ENCODE assay signal across 9 mouse cellular contexts in genomic region chr8:87716726-87717248, GRCm38 (mm10).
DNase-seq lines count a peak whose midpoint lies in the region; ATAC-seq lines count a peak whose summit lies in the region.
"Had no signal": no experiment of that assay in that cellular context is flagged by ENCODE, and none has a peak within 500 bp of the region (broad histone marks: within the 10 kb centered on the region; RNA-seq: fewer than 3 reads in every experiment).

No protein-coding gene starts in this region.

- H3K9ac ChIP-seq in lung, embryonic 15.5 days: no peak overlapping the region
- peak overlapping the region; percentile 28; the same call in 1 of the 2 replicates for H3K9ac ChIP-seq in forebrain, embryonic 13.5 days
- no peak overlapping the region for H3K9ac ChIP-seq in stomach, embryonic 14.5 days (replicated peaks; ENCODE audit: low read depth, low read length)

- WGBS in lung, embryonic 15.5 days: 30% methylated on average over 9 of the region's 9 CpGs
- WGBS in forebrain, embryonic 13.5 days: 12% methylated on average over 9 of the region's 9 CpGs
- WGBS in limb, embryonic 10.5 days: 29% methylated on average over 9 of the region's 9 CpGs
- 32% methylated on average over 9 of the region's 9 CpGs for whole genome bisulfite sequencing in stomach, embryonic 14.5 days

- H3K9me3 ChIP-seq in lung, embryonic 15.5 days: no peaks in the 10 kb centered on the region
- H3K9me3 ChIP-seq in forebrain, embryonic 13.5 days (replicated peaks): no peaks in the 10 kb centered on the region
- H3K9me3 ChIP-seq in limb, embryonic 10.5 days (replicated peaks): no peaks in the 10 kb centered on the region
- no peaks in the 10 kb centered on the region for H3K9me3 ChIP-seq in stomach, embryonic 14.5 days (ENCODE audit: control insufficient read depth, low read depth, low read length)
- H3K9me3 ChIP-seq: megakaryocyte, embryonic 14.5 days had no signal

- no peak for DNase-seq in lung, adult 18-20 months
- no peak for DNase-seq in limb, embryonic 10.5 days (ENCODE audit: low spot score)
- no peak for DNase-seq in adrenal gland, postnatal 4 days (ENCODE audit: low spot score in 2 of 2)
- no peak for DNase-seq in left cerebral cortex, postnatal 14 days (ENCODE audit: low spot score in 2 of 2)
- no peak for DNase-seq in adipocyte (ENCODE audit: low spot score)

- 0 out of 2 replicates have a peak, but pooled peaks have one; percentile 9 for ATAC-seq in lung, embryonic 15.5 days (ENCODE audit: borderline replicate concordance, extremely low read depth, low FRiP score, low TSS enrichment)
- peak; percentile 7 for ATAC-seq in forebrain, embryonic 13.5 days
- ATAC-seq in stomach, embryonic 14.5 days (ENCODE audit: insufficient number of reproducible peaks, insufficient read depth, low FRiP score, low read depth): peak; percentile 12; the same call in 1 of the 2 replicates

- H3K4me3 ChIP-seq in lung, embryonic 15.5 days: no peak overlapping the region
- H3K4me3 ChIP-seq in forebrain, embryonic 13.5 days: no peak overlapping the region
- peak overlapping the region; percentile 22 for H3K4me3 ChIP-seq in limb, embryonic 10.5 days
- H3K4me3 ChIP-seq in stomach, embryonic 14.5 days (ENCODE audit: low read depth, low read length): no peak overlapping the region
- H3K4me3 ChIP-seq: megakaryocyte, embryonic 14.5 days had no signal

- H3K27me3 ChIP-seq in lung, embryonic 15.5 days: no peaks in the 10 kb centered on the region
- H3K27me3 ChIP-seq in forebrain, embryonic 13.5 days: no peaks in the 10 kb centered on the region
- no peaks in the 10 kb centered on the region for H3K27me3 ChIP-seq in limb, embryonic 10.5 days (ENCODE audit: low read depth, poor library complexity, severe bottlenecking)
- H3K27me3 ChIP-seq in stomach, embryonic 14.5 days (ENCODE audit: control insufficient read depth, insufficient read depth, low read length): no peaks in the 10 kb centered on the region

- peak overlapping the region; percentile 46 for H3K4me2 ChIP-seq in lung, embryonic 15.5 days
- peak overlapping the region; percentile 53 for H3K4me2 ChIP-seq in forebrain, embryonic 13.5 days
- peak overlapping the region; percentile 28 for H3K4me2 ChIP-seq in stomach, embryonic 14.5 days (replicated peaks; ENCODE audit: low read depth, low read length)

- no peak overlapping the region for H3K27ac ChIP-seq in lung, embryonic 15.5 days
- peak overlapping the region; percentile 83 for H3K27ac ChIP-seq in forebrain, embryonic 13.5 days
- H3K27ac ChIP-seq in limb, embryonic 10.5 days: peak overlapping the region; percentile 72
- H3K27ac ChIP-seq in stomach, embryonic 14.5 days (ENCODE audit: low read length): peak overlapping the region; percentile 62

- intact Hi-C loops in left cerebral cortex, postnatal 14 days (cut with DNase I): loop anchor here (5.0 kb wide), 2 partner anchors 246 to 306 kb away; no protein-coding TSS in a partner anchor

- H3K4me1 ChIP-seq in lung, embryonic 15.5 days: peaks cover 23% of the 10 kb centered on the region
- peaks cover 86% of the 10 kb centered on the region for H3K4me1 ChIP-seq in forebrain, embryonic 13.5 days
- peaks cover 38% of the 10 kb centered on the region for H3K4me1 ChIP-seq in limb, embryonic 10.5 days
- H3K4me1 ChIP-seq in stomach, embryonic 14.5 days (ENCODE audit: control insufficient read depth, insufficient read depth, low read length): peaks cover 38% of the 10 kb centered on the region

- H3K36me3 ChIP-seq in lung, embryonic 15.5 days: no peaks in the 10 kb centered on the region
- no peaks in the 10 kb centered on the region for H3K36me3 ChIP-seq in forebrain, embryonic 13.5 days (ENCODE audit: poor library complexity, severe bottlenecking)
- peaks cover 7% of the 10 kb centered on the region; the same call in 1 of the 2 replicates for H3K36me3 ChIP-seq in limb, embryonic 10.5 days
- H3K36me3 ChIP-seq in stomach, embryonic 14.5 days (ENCODE audit: control insufficient read depth, insufficient read depth, low read length): no peaks in the 10 kb centered on the region
